Mouse (Mus musculus) heart, embryonic 16.5 days (tissue): Measurements from ENCODE around the gene Tmprss6. TPM values are rescaled to one million over a fixed set of nuclear protein-coding genes. Genes with fewer than 3 reads are reported as not detected.

Experiments used
- ATAC-seq: fragments of 200-750 bp; cut with Nextera tagmentation; replicated peaks from 2 replicates; pipeline ENCODE4 v1.8.0; 2017; ENCODE audit warnings: moderate number of reproducible peaks; ENCODE audit not compliant: insufficient read depth, low FRiP score; ENCODE audit errors: extremely low read depth
- H3K27ac ChIP-seq: fragments of 300-500 bp; sonication (generic); 2 replicates; pipeline ENCODE4 v1.5.1; 2014; ENCODE audit warnings: mild to moderate bottlenecking, low read length, control low read depth, moderate library complexity
- H3K27me3 ChIP-seq: fragments of 300-500 bp; sonication (generic); 2 replicates; pipeline ENCODE4 v1.6.1; 2014; ENCODE audit warnings: low read length, mixed read lengths; ENCODE audit not compliant: control insufficient read depth, insufficient read depth
- H3K36me3 ChIP-seq: fragments of 300-500 bp; sonication (generic); 2 replicates; pipeline ENCODE4 v1.6.1; 2014; ENCODE audit not compliant: control insufficient read depth, insufficient read depth
- H3K4me1 ChIP-seq: fragments of 300-500 bp; sonication (generic); 2 replicates; pipeline ENCODE4 v1.6.1; 2014; ENCODE audit warnings: low read length, mixed read lengths; ENCODE audit not compliant: control insufficient read depth, insufficient read depth
- H3K4me2 ChIP-seq: fragments of 300-500 bp; sonication (generic); 2 replicates; pipeline ENCODE4 v1.6.1; 2014; ENCODE audit warnings: low read depth, mild to moderate bottlenecking, control low read depth, low read length
- H3K4me3 ChIP-seq: fragments of 300-500 bp; sonication (generic); 2 replicates; pipeline ENCODE4 v1.5.1; 2014; ENCODE audit warnings: mild to moderate bottlenecking, control low read depth, low read length
- H3K9ac ChIP-seq: fragments of 300-500 bp; sonication (generic); 2 replicates; pipeline ENCODE4 v1.6.1; 2014; ENCODE audit warnings: low read length, control low read depth
- H3K9me3 ChIP-seq: fragments of 300-500 bp; sonication (generic); replicated peaks from 2 replicates; pipeline ENCODE4 v1.6.1; 2016; ENCODE audit warnings: low read length; ENCODE audit not compliant: control insufficient read depth
- WGBS: fragments of 180-500 bp; shearing (Covaris S2); extraction: QIAGEN DNeasy Blood & Tissue Kit; methylation state at CpG from one replicate; pipeline ENCODE4 v1.1.7; 2014; 5-methylcytosine and 5-hydroxymethylcytosine counted together
- polyA plus RNA-seq: library from polyadenylated mRNA; unstranded; fragments of >200 nt; fragmentation: Nextera tagmentation; extraction: Ambion mirVana; gene quantifications from 2 replicates; pipeline ENCODE4 v1.2.1, GENCODE M21; 2015

Gene Tmprss6
- polyA plus RNA-seq, 1 experiment from 2014 or later = 0.38 TPM

- Histone ChIP-seq H3K4me1 (peaks cover 21% of the 10 kb centered on the region), H3K27ac (peak overlapping the region; percentile 48), H3K4me2 (no peak overlapping the region), H3K36me3 (no peaks in the 10 kb centered on the region), H3K4me3 (no peak overlapping the region), H3K9ac (peak overlapping the region; percentile 25), H3K9me3 (no peaks in the 10 kb centered on the region), H3K27me3 (no peaks in the 10 kb centered on the region; the same call in 1 of the 2 replicates)
- WGBS = 39% methylated on average over 7 of the region's 7 CpGs
- no peak for ATAC-seq
These were observed 21.3 kb downstream of the Tmprss6 start for GRCm38 (mm10) chr15:78447121-78447520.

GRCm38 (mm10) chr15:78443857-78444256 is 24.6 kb downstream of the Tmprss6 start:
- Histone ChIP-seq H3K4me1 (peaks cover 17% of the 10 kb centered on the region), H3K27me3 (no peaks in the 10 kb centered on the region; the same call in 1 of the 2 replicates), H3K36me3 (no peaks in the 10 kb centered on the region), H3K27ac (no peak overlapping the region), H3K9me3 (no peaks in the 10 kb centered on the region), H3K4me3 (no peak overlapping the region), H3K9ac (no peak overlapping the region), H3K4me2 (no peak overlapping the region)
- 50% methylated on average over 6 of the region's 6 CpGs for WGBS
- ATAC-seq = no peak

- Histone ChIP-seq H3K9me3 (no peaks in the 10 kb centered on the region), H3K36me3 (no peaks in the 10 kb centered on the region), H3K4me3 (no peak overlapping the region), H3K9ac (no peak overlapping the region), H3K27ac (no peak overlapping the region), H3K4me1 (peaks cover 20% of the 10 kb centered on the region), H3K27me3 (no peaks in the 10 kb centered on the region; the same call in 1 of the 2 replicates), H3K4me2 (no peak overlapping the region)
- WGBS = 87% methylated on average over 19 of the region's 19 CpGs
- ATAC-seq = no peak
These were observed 26.2 kb downstream of the Tmprss6 start for GRCm38 (mm10) chr15:78442231-78442630.

- Histone ChIP-seq H3K9me3 (no peaks in the 10 kb centered on the region), H3K36me3 (no peaks in the 10 kb centered on the region), H3K4me2 (no peak overlapping the region), H3K27me3 (peaks cover 3% of the 10 kb centered on the region; the same call in 1 of the 2 replicates), H3K4me1 (peaks cover 24% of the 10 kb centered on the region), H3K27ac (no peak overlapping the region), H3K9ac (no peak overlapping the region), H3K4me3 (no peak overlapping the region)
- WGBS = 72% methylated on average over 9 of the region's 9 CpGs
- ATAC-seq = no peak
These were observed 29.5 kb downstream of the Tmprss6 start for GRCm38 (mm10) chr15:78438973-78439372.

- H3K27me3 ChIP-seq = peaks cover 3% of the 10 kb centered on the region; the same call in 1 of the 2 replicates
- H3K9ac ChIP-seq = no peak overlapping the region
- H3K4me1 ChIP-seq = peaks cover 24% of the 10 kb centered on the region
These were observed 29.9 kb downstream of the Tmprss6 start for GRCm38 (mm10) chr15:78438505-78438904.

GRCm38 (mm10) chr15:78438018-78438394 is 30.4 kb downstream of the Tmprss6 start:
- WGBS = 47% methylated on average over 4 of the region's 4 CpGs
- peak overlapping the region; percentile 72; the same call in 1 of the 2 replicates for H3K4me2 ChIP-seq
- H3K9ac ChIP-seq = peak overlapping the region; percentile 35; the same call in 1 of the 2 replicates
- no peak overlapping the region for H3K4me3 ChIP-seq
- no peaks in the 10 kb centered on the region for H3K9me3 ChIP-seq
- H3K36me3 ChIP-seq = no peaks in the 10 kb centered on the region
- H3K27me3 ChIP-seq = peaks cover 3% of the 10 kb centered on the region; the same call in 1 of the 2 replicates
- peaks cover 24% of the 10 kb centered on the region for H3K4me1 ChIP-seq
- peak overlapping the region; percentile 82 for H3K27ac ChIP-seq
- no peak for ATAC-seq

More at GRCm38 (mm10) chr15:78438505-78438904, 29.9 kb downstream of the Tmprss6 start:
- H3K9me3 ChIP-seq = no peaks in the 10 kb centered on the region
- no peak overlapping the region for H3K4me2 ChIP-seq
- ATAC-seq = no peak
- no peak overlapping the region for H3K4me3 ChIP-seq
- H3K27ac ChIP-seq = no peak overlapping the region
- no peaks in the 10 kb centered on the region for H3K36me3 ChIP-seq
- 66% methylated on average over 8 of the region's 8 CpGs for WGBS

GRCm38 (mm10) chr15:78437237-78438017 is 31.0 kb downstream of the Tmprss6 start:
- Histone ChIP-seq H3K4me2 (peak overlapping the region; percentile 72), H3K9me3 (no peaks in the 10 kb centered on the region), H3K4me1 (peaks cover 24% of the 10 kb centered on the region), H3K4me3 (peak overlapping the region; percentile 47), H3K36me3 (no peaks in the 10 kb centered on the region), H3K27ac (peak overlapping the region; percentile 82), H3K9ac (peak overlapping the region; percentile 67), H3K27me3 (0 out of 2 replicates have a peak, but pooled peaks cover 3% of the 10 kb centered on the region)
- peak; percentile 35 for ATAC-seq
- 17% methylated on average over 23 of the region's 23 CpGs for WGBS

GRCm38 (mm10) chr15:78436380-78437192 is 31.8 kb downstream of the Tmprss6 start:
- ATAC-seq = peak; percentile 61
- peak overlapping the region; percentile 72 for H3K4me2 ChIP-seq
- H3K27me3 ChIP-seq = 0 out of 2 replicates have a peak, but pooled peaks cover 3% of the 10 kb centered on the region
- no peaks in the 10 kb centered on the region for H3K9me3 ChIP-seq
- 13% methylated on average over 32 of the region's 32 CpGs for WGBS
- peaks cover 24% of the 10 kb centered on the region for H3K4me1 ChIP-seq
- no peaks in the 10 kb centered on the region for H3K36me3 ChIP-seq
- H3K27ac ChIP-seq = peak overlapping the region; percentile 82; the same call in 1 of the 2 replicates
- peak overlapping the region; percentile 47 for H3K4me3 ChIP-seq
- H3K9ac ChIP-seq = peak overlapping the region; percentile 67
